Mouse (Mus musculus): ENCODE measurements around the gene Trappc12. TPM values are rescaled to one million over a fixed set of nuclear protein-coding genes. Genes with fewer than 3 reads are reported as not detected.

The Trappc12 gene
- polyA plus RNA-seq, 1 experiment: 0.85 TPM

DNA sequence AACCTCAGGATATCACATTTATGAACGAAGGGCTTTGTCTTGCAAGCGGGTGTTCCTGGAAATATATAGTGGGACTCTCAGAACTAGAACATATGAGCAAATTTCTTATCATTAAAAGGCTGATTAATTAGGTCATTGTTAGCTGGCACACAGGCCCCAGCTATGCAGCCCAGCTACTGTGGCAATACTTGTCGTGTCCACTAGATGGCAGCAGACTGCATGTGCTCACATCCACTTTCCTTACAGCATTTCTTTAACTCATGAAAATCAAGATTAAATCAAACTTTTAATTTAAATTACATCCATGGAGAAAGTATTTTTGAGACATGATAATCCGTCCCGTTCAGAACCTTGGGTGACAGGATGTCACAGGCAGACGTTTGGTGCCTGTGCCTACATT is 50.6 kb downstream of the Trappc12 start:
- no peaks in the 10 kb centered on the region for H3K27me3 ChIP-seq (ENCODE audit: control insufficient read depth)
- peaks cover 2% of the 10 kb centered on the region; the same call in 1 of the 2 replicates for H3K4me1 ChIP-seq (ENCODE audit: control insufficient read depth)
- H3K4me3 ChIP-seq (replicated peaks): no peak overlapping the region
- no peaks in the 10 kb centered on the region for H3K9me3 ChIP-seq (ENCODE audit: control insufficient read depth, low read length)
- no peak for TF ChIP-seq TAL1 (IDR thresholded peaks at IDR 0.05; ENCODE audit: low read length)
- no peak for TF ChIP-seq GATA1 (IDR thresholded peaks at IDR 0.05; ENCODE audit: low read length)
- peaks cover 60% of the 10 kb centered on the region for H3K36me3 ChIP-seq (ENCODE audit: control insufficient read depth)

DNA sequence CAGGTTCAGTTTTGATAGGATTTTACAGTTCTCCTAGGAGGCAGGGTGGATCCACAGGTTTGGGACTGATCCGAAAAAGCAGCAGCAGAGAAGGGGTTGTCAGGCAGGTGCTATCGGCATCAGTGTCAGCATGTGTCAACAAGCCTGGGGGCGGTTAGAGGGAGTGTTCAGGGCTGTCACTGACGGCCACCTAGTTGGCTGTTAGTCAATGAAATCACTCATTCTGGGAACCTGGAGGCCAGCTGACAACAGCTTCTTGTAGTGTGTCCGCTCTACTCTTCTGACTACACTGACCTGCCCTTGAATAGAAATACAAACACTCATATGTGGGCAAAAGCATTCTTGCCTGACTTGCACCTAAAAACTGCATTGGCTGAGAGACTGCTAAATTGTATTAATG is 51.2 kb downstream of the Trappc12 start:
- Histone ChIP-seq H3K27me3 (ENCODE audit: control insufficient read depth) (no peaks in the 10 kb centered on the region), H3K36me3 (ENCODE audit: control insufficient read depth) (peaks cover 64% of the 10 kb centered on the region), H3K4me1 (ENCODE audit: control insufficient read depth) (peaks cover 4% of the 10 kb centered on the region), H3K4me3 (replicated peaks) (no peak overlapping the region), H3K9me3 (ENCODE audit: control insufficient read depth, low read length) (no peaks in the 10 kb centered on the region)
- TF ChIP-seq TAL1 (IDR thresholded peaks at IDR 0.05; ENCODE audit: low read length): no peak
- TF ChIP-seq GATA1 (IDR thresholded peaks at IDR 0.05; ENCODE audit: low read length): no peak

GRCm38 (mm10) chr12:28697821-28698595 is 52.3 kb downstream of the Trappc12 start:
- H3K9me3 ChIP-seq (ENCODE audit: control insufficient read depth, low read length): no peaks in the 10 kb centered on the region
- no peak for TF ChIP-seq TAL1 (IDR thresholded peaks at IDR 0.05; ENCODE audit: low read length)
- TF ChIP-seq GATA1 (IDR thresholded peaks at IDR 0.05; ENCODE audit: low read length): no peak
- no peak overlapping the region for H3K4me3 ChIP-seq (replicated peaks)
- H3K36me3 ChIP-seq (ENCODE audit: control insufficient read depth): peaks cover 66% of the 10 kb centered on the region
- no peaks in the 10 kb centered on the region for H3K27me3 ChIP-seq (ENCODE audit: control insufficient read depth)
- H3K4me1 ChIP-seq (ENCODE audit: control insufficient read depth): peaks cover 4% of the 10 kb centered on the region

DNA sequence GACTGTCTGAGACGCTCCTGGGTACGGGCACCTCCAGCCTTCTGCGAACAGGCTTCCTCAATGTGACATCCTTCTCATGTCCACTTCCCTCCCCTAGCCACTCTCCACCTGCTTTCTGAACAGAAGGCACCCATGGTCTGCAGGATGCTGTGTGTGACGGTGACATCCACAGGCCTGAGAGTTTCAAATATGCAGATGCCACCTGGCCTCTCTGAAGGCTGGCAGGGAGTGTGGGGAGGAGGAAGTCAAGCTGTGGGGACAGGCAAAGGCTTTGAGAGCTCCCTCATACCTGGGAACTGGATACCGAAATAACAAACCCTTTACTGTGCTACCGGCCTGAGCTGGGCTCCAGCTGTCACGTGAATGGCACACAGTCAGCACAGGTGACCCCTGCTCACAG is 55.5 kb downstream of the Trappc12 start:
- peaks cover 71% of the 10 kb centered on the region for H3K36me3 ChIP-seq (ENCODE audit: control insufficient read depth)
- H3K4me1 ChIP-seq (ENCODE audit: control insufficient read depth): peaks cover 4% of the 10 kb centered on the region
- TF ChIP-seq GATA1 (IDR thresholded peaks at IDR 0.05; ENCODE audit: low read length) (no peak), TAL1 (IDR thresholded peaks at IDR 0.05; ENCODE audit: low read length) (no peak)
- no peaks in the 10 kb centered on the region for H3K9me3 ChIP-seq (ENCODE audit: control insufficient read depth, low read length)
- no peaks in the 10 kb centered on the region for H3K27me3 ChIP-seq (ENCODE audit: control insufficient read depth)
- H3K4me3 ChIP-seq (replicated peaks): no peak overlapping the region

DNA sequence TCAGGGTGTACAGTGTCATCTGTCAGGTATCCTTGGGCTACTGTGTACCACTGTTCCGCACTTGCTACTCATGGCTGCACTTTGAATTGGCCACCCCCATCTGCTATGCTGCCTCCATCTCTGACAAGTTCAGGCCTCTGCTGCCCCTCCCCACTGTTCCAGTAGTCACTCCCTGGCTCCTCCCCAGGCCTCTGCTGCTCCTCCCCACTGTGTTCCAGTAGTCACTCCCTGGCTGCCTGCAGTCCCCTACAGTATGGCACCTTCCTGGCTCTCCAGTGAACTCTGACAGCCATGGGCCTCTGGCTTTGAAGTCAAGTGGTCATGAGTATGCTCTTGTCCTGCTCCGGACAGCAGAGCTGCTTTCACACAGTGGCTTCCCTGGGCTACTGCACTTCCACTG is 56.0 kb downstream of the Trappc12 start:
- Histone ChIP-seq H3K4me3 (replicated peaks) (no peak overlapping the region), H3K27me3 (ENCODE audit: control insufficient read depth) (no peaks in the 10 kb centered on the region), H3K36me3 (ENCODE audit: control insufficient read depth) (peaks cover 76% of the 10 kb centered on the region), H3K4me1 (ENCODE audit: control insufficient read depth) (peaks cover 4% of the 10 kb centered on the region), H3K9me3 (ENCODE audit: control insufficient read depth, low read length) (no peaks in the 10 kb centered on the region)
- TF ChIP-seq GATA1 (IDR thresholded peaks at IDR 0.05; ENCODE audit: low read length): no peak
- no peak for TF ChIP-seq TAL1 (IDR thresholded peaks at IDR 0.05; ENCODE audit: low read length)

GRCm38 (mm10) chr12:28693738-28694137 is 56.5 kb downstream of the Trappc12 start:
- H3K4me3 ChIP-seq (replicated peaks): no peak overlapping the region
- no peaks in the 10 kb centered on the region for H3K9me3 ChIP-seq (ENCODE audit: control insufficient read depth, low read length)
- TF ChIP-seq TAL1 (IDR thresholded peaks at IDR 0.05; ENCODE audit: low read length): no peak
- no peak for TF ChIP-seq GATA1 (IDR thresholded peaks at IDR 0.05; ENCODE audit: low read length)
- H3K27me3 ChIP-seq (ENCODE audit: control insufficient read depth): no peaks in the 10 kb centered on the region
- H3K36me3 ChIP-seq (ENCODE audit: control insufficient read depth): peaks cover 80% of the 10 kb centered on the region
- peaks cover 4% of the 10 kb centered on the region for H3K4me1 ChIP-seq (ENCODE audit: control insufficient read depth)

DNA sequence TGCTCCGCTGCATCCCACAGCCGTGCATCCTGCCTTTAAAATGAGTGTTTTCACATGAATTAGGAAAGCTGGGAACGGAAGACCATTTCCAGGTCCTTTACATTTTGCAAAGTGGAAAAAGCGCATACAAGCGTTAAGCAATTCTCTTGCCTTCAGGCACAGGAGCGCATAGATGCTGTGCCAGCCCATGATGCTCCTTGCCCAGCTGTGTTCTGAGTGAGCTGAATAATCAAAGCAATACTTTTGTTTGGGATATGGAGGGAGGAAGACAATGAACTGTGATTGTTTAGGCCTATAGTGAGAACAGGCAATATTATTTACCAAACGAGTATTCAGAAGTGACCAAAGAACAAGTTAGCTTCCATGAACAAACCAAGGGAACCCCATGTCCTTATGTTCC is 59.5 kb downstream of the Trappc12 start:
- H3K4me3 ChIP-seq (replicated peaks): no peak overlapping the region
- H3K9me3 ChIP-seq (ENCODE audit: control insufficient read depth, low read length): no peaks in the 10 kb centered on the region
- H3K27me3 ChIP-seq (ENCODE audit: control insufficient read depth): no peaks in the 10 kb centered on the region
- TF ChIP-seq TAL1 (IDR thresholded peaks at IDR 0.05; ENCODE audit: low read length) (no peak), GATA1 (IDR thresholded peaks at IDR 0.05; ENCODE audit: low read length) (no peak)
- peaks cover 2% of the 10 kb centered on the region; the same call in 1 of the 2 replicates for H3K4me1 ChIP-seq (ENCODE audit: control insufficient read depth)
- peaks cover 62% of the 10 kb centered on the region for H3K36me3 ChIP-seq (ENCODE audit: control insufficient read depth)

- peaks cover 45% of the 10 kb centered on the region for H3K36me3 ChIP-seq (ENCODE audit: control insufficient read depth)
- TF ChIP-seq TAL1 (IDR thresholded peaks at IDR 0.05; ENCODE audit: low read length) (no peak), GATA1 (IDR thresholded peaks at IDR 0.05; ENCODE audit: low read length) (no peak)
- no peak overlapping the region for H3K4me3 ChIP-seq (replicated peaks)
- H3K4me1 ChIP-seq (ENCODE audit: control insufficient read depth): no peaks in the 10 kb centered on the region
- H3K9me3 ChIP-seq (ENCODE audit: control insufficient read depth, low read length): no peaks in the 10 kb centered on the region
- no peaks in the 10 kb centered on the region for H3K27me3 ChIP-seq (ENCODE audit: control insufficient read depth)
Observed at GRCm38 (mm10) chr12:28688996-28689395, 61.3 kb downstream of the Trappc12 start.

- Histone ChIP-seq H3K4me1 (ENCODE audit: control insufficient read depth) (no peaks in the 10 kb centered on the region), H3K9me3 (ENCODE audit: control insufficient read depth, low read length) (no peaks in the 10 kb centered on the region), H3K4me3 (replicated peaks) (no peak overlapping the region), H3K36me3 (ENCODE audit: control insufficient read depth) (peaks cover 29% of the 10 kb centered on the region), H3K27me3 (ENCODE audit: control insufficient read depth) (no peaks in the 10 kb centered on the region)
- no peak for TF ChIP-seq TAL1 (IDR thresholded peaks at IDR 0.05; ENCODE audit: low read length)
- no peak for TF ChIP-seq GATA1 (IDR thresholded peaks at IDR 0.05; ENCODE audit: low read length)
Observed at GRCm38 (mm10) chr12:28686199-28686879, 63.9 kb downstream of the Trappc12 start.

Measured in erythroblast, embryonic 14.5 days (primary cell).